Mouse (Mus musculus): ENCODE data around the gene Cflar. TPM values are rescaled to one million over a fixed set of nuclear protein-coding genes. Genes with fewer than 3 reads are reported as not detected.

Gene Cflar
- total and polyA plus RNA-seq, 3 experiments, result 35.7 to 81.1 (median 49.2) TPM

- Histone ChIP-seq H3K36me3 (replicated peaks in 1 of 2; ENCODE audit: control insufficient read depth in 1 of 2, insufficient read depth in 1 of 2, low read length in 1 of 2) (peaks cover 17 to 42% of the 10 kb centered on the region in 2 experiments), H3K9ac (ENCODE audit: insufficient read depth, low read depth) (no peak overlapping the region), H3K4me1 (ENCODE audit: control insufficient read depth in 1 of 2, insufficient read depth in 2 of 2) (peaks cover 11 to 52% of the 10 kb centered on the region in 2 experiments)
Measured at GRCm38 (mm10) chr1:58716883-58717220, 5.5 kb downstream of the Cflar start.

GRCm38 (mm10) chr1:58717589-58718270 lies 6.4 kb downstream of the Cflar start:
- no peak for DNase-seq (ENCODE audit: extremely low read depth)
- Histone ChIP-seq H3K79me2 (replicated peaks; ENCODE audit: control insufficient read depth, extremely low read depth, insufficient read depth, poor library complexity, severe bottlenecking) (peaks cover 29% of the 10 kb centered on the region), H3K9me3 (replicated peaks; ENCODE audit: low read length) (no peaks in the 10 kb centered on the region), H3K9ac (ENCODE audit: insufficient read depth, low read depth) (no peak overlapping the region), H3K27ac (ENCODE audit: insufficient read depth, low read depth) (no peak overlapping the region), H3K27me3 (replicated peaks) (no peaks in the 10 kb centered on the region), H3K4me2 (ENCODE audit: insufficient read depth, low read depth, poor library complexity, severe bottlenecking) (no peak overlapping the region), H3K4me3 (replicated peaks in 1 of 3; ENCODE audit: low read depth in 2 of 3, low read length in 2 of 3, poor library complexity in 1 of 3) (no peak overlapping the region), H3K4me1 (ENCODE audit: control insufficient read depth in 1 of 2, insufficient read depth in 2 of 2) (peaks cover 12 to 61% of the 10 kb centered on the region in 2 experiments), H3K36me3 (replicated peaks in 1 of 2; ENCODE audit: control insufficient read depth in 1 of 2, insufficient read depth in 1 of 2, low read length in 1 of 2) (peaks cover 17 to 42% of the 10 kb centered on the region in 2 experiments)
- in situ Hi-C loops (cut with MboI; ENCODE audit: low pct_ligation_motif_present, low pct_unique_long_range_greater_than_20kb, low sequenced_read_pairs) (no loop called here), dilution Hi-C loops (cut with MboI; ENCODE audit: extremely low pct_ligation_motif_present, extremely low pct_unique_long_range_greater_than_20kb, low sequenced_read_pairs) (no loop called here)
- TF ChIP-seq SIN3A (IDR thresholded peaks at IDR 0.05; ENCODE audit: low read length), result no peak
- no peak for TF ChIP-seq HCFC1 (IDR thresholded peaks at IDR 0.05; ENCODE audit: low read depth, low read length)
- TF ChIP-seq JUN (IDR thresholded peaks at IDR 0.05; ENCODE audit: insufficient read depth, low read depth, low read length), result no peak
- no peak for TF ChIP-seq POLR2A (IDR thresholded peaks at IDR 0.05; ENCODE audit: low read depth, low read length)
- TF ChIP-seq NRF1 (IDR thresholded peaks at IDR 0.05; ENCODE audit: low read depth, low read length), result no peak

More at GRCm38 (mm10) chr1:58716883-58717220, 5.5 kb downstream of the Cflar start:
- no peak overlapping the region for H3K4me2 ChIP-seq (ENCODE audit: insufficient read depth, low read depth, poor library complexity, severe bottlenecking)
- no peak overlapping the region for H3K4me3 ChIP-seq (replicated peaks in 1 of 3; ENCODE audit: low read depth in 2 of 3, low read length in 2 of 3, poor library complexity in 1 of 3)
- DNase-seq (ENCODE audit: extremely low read depth), result no peak
- no peaks in the 10 kb centered on the region for H3K9me3 ChIP-seq (replicated peaks; ENCODE audit: low read length)
- in situ Hi-C loops (cut with MboI; ENCODE audit: low pct_ligation_motif_present, low pct_unique_long_range_greater_than_20kb, low sequenced_read_pairs) (no loop called here), dilution Hi-C loops (cut with MboI; ENCODE audit: extremely low pct_ligation_motif_present, extremely low pct_unique_long_range_greater_than_20kb, low sequenced_read_pairs) (no loop called here)
- TF ChIP-seq MAX (IDR thresholded peaks at IDR 0.05; ENCODE audit: low read length), result no peak
- no peak for TF ChIP-seq CHD1 (IDR thresholded peaks at IDR 0.05; ENCODE audit: low read depth, low read length)
- TF ChIP-seq RCOR1 (conservative IDR thresholded peaks at IDR 0.05; ENCODE audit: low read depth, low read length), result no peak
- no peak for TF ChIP-seq POLR2A (IDR thresholded peaks at IDR 0.05; ENCODE audit: low read depth, low read length)
- TF ChIP-seq NRF1 (IDR thresholded peaks at IDR 0.05; ENCODE audit: low read depth, low read length), result no peak
- TF ChIP-seq ELF1 (IDR thresholded peaks at IDR 0.05; ENCODE audit: low read depth, low read length), result no peak
- H3K27me3 ChIP-seq (replicated peaks), result no peaks in the 10 kb centered on the region
- H3K79me2 ChIP-seq (replicated peaks; ENCODE audit: control insufficient read depth, extremely low read depth, insufficient read depth, poor library complexity, severe bottlenecking), result peaks cover 29% of the 10 kb centered on the region
- H3K27ac ChIP-seq (ENCODE audit: insufficient read depth, low read depth), result peak overlapping the region; percentile 61; the same call in 1 of the 2 replicates

- Histone ChIP-seq H3K27me3 (replicated peaks) (no peaks in the 10 kb centered on the region), H3K79me2 (replicated peaks; ENCODE audit: control insufficient read depth, extremely low read depth, insufficient read depth, poor library complexity, severe bottlenecking) (peaks cover 16% of the 10 kb centered on the region), H3K9ac (ENCODE audit: insufficient read depth, low read depth) (no peak overlapping the region), H3K4me2 (ENCODE audit: insufficient read depth, low read depth, poor library complexity, severe bottlenecking) (no peak overlapping the region), H3K4me3 (replicated peaks in 1 of 3; ENCODE audit: low read depth in 2 of 3, low read length in 2 of 3, poor library complexity in 1 of 3) (no peak overlapping the region), H3K9me3 (replicated peaks; ENCODE audit: low read length) (no peaks in the 10 kb centered on the region), H3K4me1 (ENCODE audit: control insufficient read depth in 1 of 2, insufficient read depth in 2 of 2) (peaks cover 16 to 76% of the 10 kb centered on the region in 2 experiments), H3K27ac (ENCODE audit: insufficient read depth, low read depth) (peak overlapping the region; percentile 41), H3K36me3 (replicated peaks in 1 of 2; ENCODE audit: control insufficient read depth in 1 of 2, insufficient read depth in 1 of 2, low read length in 1 of 2) (peaks cover 17 to 41% of the 10 kb centered on the region in 2 experiments)
- no peak for DNase-seq (ENCODE audit: extremely low read depth)
- in situ Hi-C loops (cut with MboI; ENCODE audit: low pct_ligation_motif_present, low pct_unique_long_range_greater_than_20kb, low sequenced_read_pairs) (no loop called here), dilution Hi-C loops (cut with MboI; ENCODE audit: extremely low pct_ligation_motif_present, extremely low pct_unique_long_range_greater_than_20kb, low sequenced_read_pairs) (no loop called here)
- TF ChIP-seq EP300 (IDR thresholded peaks at IDR 0.05; ENCODE audit: low read length) (no peak), ZC3H11A (IDR thresholded peaks at IDR 0.05; ENCODE audit: low read depth, low read length) (no peak), ELF1 (IDR thresholded peaks at IDR 0.05; ENCODE audit: low read depth, low read length) (no peak), E2F4 (IDR thresholded peaks at IDR 0.05; ENCODE audit: insufficient replicate concordance, low read depth, low read length) (no peak), MAZ (IDR thresholded peaks at IDR 0.05; ENCODE audit: low read depth, low read length) (no peak), SIN3A (IDR thresholded peaks at IDR 0.05; ENCODE audit: low read length) (no peak), MAFK (IDR thresholded peaks at IDR 0.05; ENCODE audit: insufficient replicate concordance, low read length) (no peak)
Measured at GRCm38 (mm10) chr1:58719356-58719945, 8.1 kb downstream of the Cflar start.

All from CH12.LX (cell line).